Mouse (Mus musculus): ENCODE results near the gene Ubl7.
A peak's percentile ranks its signal among the peaks of the same experiment; 100 is the strongest.

Ubl7 gene

DNA sequence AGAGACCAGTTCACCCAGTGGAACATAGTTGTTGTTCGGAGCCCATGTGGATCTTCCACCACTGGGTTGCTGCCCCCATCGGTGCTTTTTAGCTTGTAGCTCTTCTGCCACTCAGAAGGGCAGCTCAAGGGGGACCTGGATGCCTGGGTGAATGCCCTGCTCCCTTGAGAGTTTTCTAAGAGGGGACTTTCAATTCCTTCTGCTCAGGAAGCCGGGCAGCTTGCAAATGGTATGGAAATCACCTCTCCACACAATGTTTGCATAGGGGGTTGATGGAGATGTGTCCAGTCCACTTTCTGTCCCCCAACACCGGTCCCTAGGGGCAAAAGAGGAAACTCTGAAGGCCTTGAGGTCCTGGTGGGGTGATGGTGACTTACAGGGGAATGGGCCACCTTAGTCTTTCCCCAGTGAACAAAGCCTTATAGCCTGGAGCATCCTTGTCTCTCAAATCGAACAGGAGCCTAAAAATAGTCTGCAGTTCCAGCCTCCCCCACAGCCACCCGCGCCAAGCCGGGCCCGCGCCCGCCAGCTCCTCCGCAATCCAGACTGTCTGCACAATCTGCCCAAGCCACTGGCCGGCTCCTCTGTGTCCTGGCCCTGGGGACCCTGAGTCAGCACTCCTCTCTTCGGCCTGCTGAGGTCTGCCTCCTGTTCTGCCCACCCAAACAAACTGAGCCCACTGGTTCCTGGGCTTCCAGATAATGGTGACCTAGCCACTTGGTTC is 56.6 kb downstream of the Ubl7 start:
- no peak for DNase-seq

DNA sequence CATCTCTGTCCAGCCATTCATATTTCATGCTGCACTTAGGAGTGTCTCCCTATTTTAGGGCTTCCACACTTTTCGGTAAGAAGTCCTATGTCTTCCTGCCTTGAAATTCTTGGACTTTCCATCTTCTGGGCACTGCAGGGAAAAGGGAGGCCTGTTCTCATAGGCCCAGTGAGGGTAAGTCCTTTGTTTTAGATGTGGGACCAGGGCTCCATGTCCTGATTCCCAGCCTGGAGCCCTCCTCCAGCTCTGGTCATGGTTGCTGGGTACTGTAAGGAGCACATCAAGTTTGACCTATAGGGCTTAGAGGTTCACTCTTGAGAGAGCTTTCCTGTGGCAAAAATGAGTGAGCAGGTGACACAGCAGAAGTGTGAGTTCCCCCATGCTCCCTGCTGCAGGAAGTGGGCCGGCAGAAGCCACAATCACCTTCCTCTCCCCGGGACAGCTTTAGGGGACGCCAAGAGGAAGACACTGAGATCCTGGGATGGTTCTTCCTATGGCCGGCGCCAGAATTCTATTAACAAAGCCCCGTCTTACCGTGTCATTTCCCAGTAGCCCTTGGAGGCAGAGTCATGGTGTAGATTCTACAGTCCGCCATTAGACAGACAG is 57.5 kb downstream of the Ubl7 start:
- no peak for DNase-seq

DNA sequence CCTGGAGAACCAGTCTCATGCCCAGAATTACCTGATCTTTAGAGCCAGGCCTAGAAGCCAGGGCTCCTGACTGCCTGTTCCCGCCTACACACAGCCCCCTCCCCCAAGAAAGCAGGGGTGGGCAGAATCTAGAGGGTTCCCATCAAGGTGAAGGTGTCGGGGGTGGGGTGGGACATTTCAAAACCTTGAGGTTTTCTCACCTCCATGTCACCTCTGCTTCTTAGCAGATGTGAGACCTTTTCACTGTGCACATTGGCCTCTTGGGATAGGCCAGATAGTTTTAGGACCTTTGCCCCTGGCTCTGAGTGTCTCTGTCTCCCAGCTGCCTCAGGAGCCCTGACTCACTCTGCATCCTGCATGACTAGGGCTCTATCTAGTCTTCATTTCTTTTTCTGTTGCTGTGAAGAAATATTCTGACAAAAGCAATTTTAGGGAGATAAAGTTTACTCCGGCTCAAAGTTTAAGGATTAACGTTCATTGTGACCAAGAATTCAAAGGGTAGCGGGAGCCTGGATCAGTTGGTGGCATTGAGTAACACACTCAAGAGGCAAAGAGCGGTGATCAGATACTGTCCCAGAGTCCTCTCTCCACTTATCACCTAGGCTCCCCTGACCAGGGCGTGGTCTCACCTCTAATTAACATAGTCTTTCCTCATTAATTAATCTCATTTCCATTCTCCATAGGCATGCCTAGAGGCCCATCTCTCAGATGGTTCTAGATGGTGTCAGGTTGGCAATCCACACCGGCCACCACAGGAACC is 58.2 kb downstream of the Ubl7 start:
- no peak for DNase-seq

DNA sequence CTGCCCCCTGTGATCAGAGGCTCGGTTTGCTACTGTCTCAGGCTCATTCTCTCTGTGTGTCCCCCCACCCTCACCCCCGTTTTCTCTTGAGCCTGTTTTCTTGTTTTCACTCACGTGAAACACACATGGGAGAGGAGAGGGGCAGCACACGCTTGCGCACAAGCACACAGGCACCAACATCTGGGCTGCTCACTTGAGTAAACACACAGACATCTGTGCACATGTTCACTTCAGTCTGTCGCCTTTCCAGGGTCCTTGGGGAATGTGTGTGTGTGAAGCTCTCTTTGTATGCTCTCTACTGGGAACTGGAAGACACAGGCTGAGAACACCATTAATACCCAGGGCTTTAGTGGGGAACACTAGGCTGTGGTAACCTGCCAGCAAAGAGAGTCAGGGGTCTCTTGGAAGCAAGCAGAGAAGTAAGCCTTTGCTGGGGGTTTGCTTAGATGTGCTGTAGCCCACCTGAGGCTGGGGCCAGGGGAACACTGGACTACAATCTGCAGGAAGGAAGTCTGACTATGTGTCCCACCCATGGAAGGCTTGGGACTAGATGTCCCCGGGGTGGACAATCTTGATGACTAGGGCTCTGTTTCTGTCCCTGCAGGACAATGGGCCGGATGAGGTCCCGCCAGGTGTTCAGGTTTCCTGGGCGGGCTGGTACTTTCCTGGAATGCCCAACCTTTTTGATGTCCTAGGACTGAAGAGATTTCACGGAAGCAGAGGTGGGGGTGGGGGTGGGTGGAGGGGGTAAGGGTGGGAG is 59.1 kb downstream of the Ubl7 start:
- peak; percentile 77 for DNase-seq

DNA sequence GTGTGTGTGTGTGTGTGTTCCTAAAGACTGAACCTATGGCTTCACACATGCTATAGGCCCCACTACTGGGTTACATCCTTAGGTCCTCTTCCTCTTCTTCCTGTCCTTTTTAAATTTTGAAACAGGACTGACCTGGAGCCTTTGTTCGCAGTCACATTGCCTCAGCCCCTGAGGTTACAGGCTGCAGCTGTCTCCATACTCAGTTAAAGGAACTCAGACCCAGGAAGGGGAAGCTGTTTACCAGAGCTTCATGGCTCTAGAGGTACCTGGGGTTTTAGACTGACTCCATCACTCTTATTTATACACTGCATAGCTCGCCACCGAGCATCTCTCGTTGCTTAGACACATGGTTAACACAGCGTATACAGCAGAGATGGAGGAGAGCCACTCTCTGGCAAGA is 60.6 kb downstream of the Ubl7 start:
- DNase-seq = no peak

DNA sequence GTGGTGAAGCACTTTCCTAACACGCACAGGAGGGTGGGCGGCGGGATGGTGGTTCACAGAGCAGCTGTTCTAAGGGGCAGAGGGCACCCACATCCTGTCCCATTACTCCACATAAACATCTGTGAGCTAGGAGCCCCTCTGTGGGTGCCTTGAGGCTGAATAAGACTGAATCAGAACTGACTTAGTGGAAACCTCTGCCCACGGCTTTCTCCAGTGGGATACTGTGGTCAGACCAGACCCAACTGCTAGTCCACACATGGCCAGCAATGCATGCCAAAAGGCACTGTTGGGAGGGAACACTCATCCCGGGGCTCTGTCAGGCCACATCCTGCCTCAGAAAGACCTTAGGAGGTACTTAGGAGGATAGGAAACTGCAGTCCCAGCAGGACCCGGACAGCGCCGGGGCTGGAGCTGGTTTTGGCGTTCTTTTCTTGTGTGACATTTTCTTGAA is 61.4 kb downstream of the Ubl7 start:
- DNase-seq = peak; percentile 14

DNA sequence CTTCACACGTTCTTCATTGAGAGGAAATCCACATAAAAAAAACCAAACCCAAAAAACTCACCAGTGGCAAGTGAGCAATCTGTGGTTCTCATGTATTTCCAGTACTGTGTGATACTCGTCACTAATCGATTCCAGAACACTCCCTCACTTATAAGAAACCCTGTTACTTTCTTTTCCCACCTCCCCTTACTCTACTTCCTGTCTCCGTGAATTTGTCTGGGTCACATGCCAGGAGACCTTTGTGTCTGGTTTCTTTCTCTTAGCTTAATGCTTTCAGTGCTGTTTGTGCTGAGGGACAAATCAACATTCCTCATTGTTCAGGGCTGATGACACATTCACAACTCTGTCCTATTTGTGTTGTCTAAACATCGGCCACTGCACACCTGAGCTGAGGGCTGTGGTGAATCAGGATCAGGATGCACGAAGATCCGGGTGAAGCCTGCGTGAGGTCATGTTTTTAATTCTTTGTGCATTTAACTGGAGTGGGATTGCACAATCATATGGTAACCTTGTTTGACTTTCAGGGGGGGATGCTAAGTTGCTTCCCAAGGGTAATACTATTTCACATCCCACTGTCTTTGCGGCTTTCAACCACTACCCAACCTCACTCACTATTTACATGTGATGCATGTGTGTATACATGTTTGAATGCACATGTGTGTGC is 62.1 kb downstream of the Ubl7 start:
- DNase-seq = no peak

DNA sequence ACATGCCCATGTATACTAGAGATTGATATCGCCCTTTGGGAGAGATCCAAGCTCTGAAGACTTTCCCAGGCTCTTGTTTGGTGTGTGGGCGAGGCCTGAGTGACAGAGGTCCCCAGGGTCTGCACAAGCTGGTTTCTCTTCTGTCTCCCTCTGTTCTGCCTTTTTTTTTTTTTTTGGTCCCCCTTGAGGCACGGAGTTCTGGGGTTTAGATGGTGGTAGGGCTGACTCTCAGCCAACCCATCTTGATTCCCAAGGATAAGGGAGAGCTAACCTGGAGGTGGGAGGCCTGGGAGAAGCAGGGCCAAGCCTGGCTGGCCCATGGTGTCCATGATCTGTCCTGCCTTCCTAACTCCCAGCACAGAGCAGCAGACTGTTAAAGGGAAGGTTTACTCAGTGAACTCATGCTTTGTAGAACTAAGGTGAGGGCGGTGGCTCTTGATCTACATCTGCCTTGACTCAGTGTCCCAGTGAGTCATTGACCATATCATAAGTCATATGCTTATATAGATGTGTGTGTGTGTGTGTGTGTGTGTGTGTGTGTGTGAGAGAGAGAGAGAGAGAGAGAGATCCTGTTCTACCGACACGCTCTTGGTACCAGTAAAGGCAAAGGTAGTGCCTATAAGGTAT is 62.8 kb downstream of the Ubl7 start:
- no peak for DNase-seq

DNA sequence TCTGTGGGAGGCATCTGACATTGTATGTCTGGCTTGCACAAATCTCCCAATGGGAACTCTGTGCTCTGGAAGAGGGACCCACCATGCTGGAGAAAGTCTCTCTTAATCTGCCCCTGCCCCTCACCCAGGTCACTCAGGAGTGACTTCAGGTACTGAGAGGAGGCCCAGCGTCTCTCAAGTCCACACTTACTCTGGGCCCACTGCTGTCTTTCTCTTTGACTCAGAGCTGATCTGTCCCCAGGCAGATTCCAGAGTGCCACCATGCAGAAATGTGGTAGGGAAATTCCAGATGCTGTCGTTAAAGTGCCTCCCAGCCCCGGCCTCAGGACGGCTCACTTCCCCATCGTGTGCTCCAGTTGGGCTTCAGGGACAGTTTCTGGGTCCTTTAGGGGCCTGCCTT is 63.4 kb downstream of the Ubl7 start:
- no peak for DNase-seq

DNA sequence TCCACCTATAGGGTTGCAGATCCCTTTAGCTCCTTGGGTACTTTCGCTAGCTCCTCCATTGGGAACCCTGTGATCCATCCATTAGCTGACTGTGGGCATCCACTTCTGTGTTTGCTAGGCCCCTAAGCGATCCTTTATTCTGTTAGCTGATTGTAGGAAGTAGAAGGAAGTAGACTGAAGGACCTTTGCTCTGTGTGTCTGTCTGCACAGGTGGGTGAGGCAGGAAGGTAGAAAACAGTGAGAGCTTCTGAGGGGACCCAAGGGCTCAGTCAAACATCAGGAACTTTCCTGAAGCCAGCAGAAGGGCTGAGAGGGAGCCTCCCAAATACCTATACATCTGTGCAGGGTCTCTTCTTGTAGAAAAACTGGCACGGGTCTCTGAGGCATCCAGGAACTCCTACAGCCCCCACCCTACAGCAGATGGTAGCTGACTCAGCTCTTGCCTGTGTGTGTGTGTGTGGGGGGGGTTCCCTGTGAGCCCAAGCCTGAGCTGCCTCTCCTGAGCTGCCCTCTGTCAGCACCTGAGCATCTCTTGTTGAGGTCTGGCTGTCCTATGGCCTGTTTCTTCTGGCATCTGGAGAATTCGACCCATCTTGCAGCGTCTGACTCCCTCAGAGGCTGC is 64.5 kb downstream of the Ubl7 start:
- DNase-seq = no peak

DNA sequence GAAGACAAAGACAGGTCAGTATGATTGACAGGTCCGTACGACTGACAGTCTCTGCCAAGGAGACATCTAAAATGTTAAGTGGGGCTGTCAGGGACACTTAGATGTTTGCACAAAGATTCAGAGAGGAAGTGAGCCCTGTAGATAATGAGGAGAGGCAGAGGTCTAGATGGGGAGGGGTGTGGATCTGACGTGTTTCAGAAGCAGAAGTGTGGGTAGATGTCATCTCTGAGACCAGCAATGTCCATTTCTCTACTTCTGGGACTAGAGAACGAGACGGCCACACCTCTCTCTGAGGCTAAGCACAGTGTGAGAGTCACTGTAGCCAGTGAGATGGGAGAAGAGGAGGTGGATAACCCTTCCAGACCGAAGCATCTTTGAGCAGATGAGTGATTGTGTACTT is 67.2 kb downstream of the Ubl7 start:
- peak; percentile 15 for DNase-seq

DNA sequence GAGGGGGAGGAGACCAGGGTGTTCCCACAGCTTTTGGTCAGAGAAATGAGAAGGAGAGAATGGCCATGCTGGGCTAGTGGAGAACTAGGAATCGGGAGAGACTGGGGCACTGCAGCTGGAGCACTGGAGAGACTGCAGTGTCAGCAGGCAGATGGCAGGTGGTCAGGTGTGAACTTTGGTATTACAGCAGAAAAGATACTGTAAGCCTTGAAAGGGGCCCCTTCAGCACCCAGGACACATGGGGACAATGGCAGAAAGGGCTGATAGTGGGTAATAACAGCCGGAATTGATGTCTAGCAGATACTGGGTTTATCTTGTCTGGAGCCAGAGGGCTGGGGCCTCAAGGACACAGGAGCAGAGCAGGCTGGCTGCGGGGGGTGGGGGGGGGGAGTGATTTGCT is 68.1 kb downstream of the Ubl7 start:
- DNase-seq = no peak
